Mouse (Mus musculus) stomach, postnatal 0 days (tissue): ENCODE measurements at regions not wholly inside any gene's neighbourhood (a gene's known extent, or its start where the extent isn't known, plus 50 kb on each side); places are given as distances from the start of the nearest gene placed in this dataset.
A peak's percentile ranks its signal among the peaks of the same experiment; 100 is the strongest.

Experiments
- ATAC-seq: fragments of 200-750 bp; cut with Nextera tagmentation; 2 replicates; pipeline ENCODE4 v1.8.0; 2017; ENCODE audit not compliant: low FRiP score, low TSS enrichment
- DNase-seq: peaks from one replicate; pipeline ENCODE4 v3.0.0-alpha.2; 2016; ENCODE audit warnings: low spot score
- H3K27ac ChIP-seq: fragments of 300-500 bp; sonication (generic); replicated peaks from 2 replicates; pipeline ENCODE4 v1.5.1; 2014; ENCODE audit warnings: mild to moderate bottlenecking, control low read depth
- H3K27me3 ChIP-seq: fragments of 300-500 bp; sonication (generic); 2 replicates; pipeline ENCODE4 v1.6.1; 2014; ENCODE audit warnings: low read length; ENCODE audit not compliant: control insufficient read depth, insufficient read depth
- H3K36me3 ChIP-seq: fragments of 300-500 bp; sonication (generic); 2 replicates; pipeline ENCODE4 v1.6.1; 2014; ENCODE audit warnings: low read length, mixed read lengths; ENCODE audit not compliant: control insufficient read depth, insufficient read depth
- H3K4me1 ChIP-seq: fragments of 300-500 bp; sonication (generic); replicated peaks from 2 replicates; pipeline ENCODE4 v1.6.1; 2014; ENCODE audit warnings: antibody characterized with exemption; ENCODE audit not compliant: control insufficient read depth, insufficient read depth
- H3K4me2 ChIP-seq: fragments of 300-500 bp; sonication (generic); replicated peaks from 2 replicates; pipeline ENCODE4 v1.6.1; 2014; ENCODE audit warnings: low read depth, mild to moderate bottlenecking, control low read depth, moderate library complexity
- H3K4me3 ChIP-seq: fragments of 300-500 bp; sonication (generic); 2 replicates; pipeline ENCODE4 v1.5.1; 2014; ENCODE audit warnings: low read depth, low read length, control low read depth
- H3K9ac ChIP-seq: fragments of 300-500 bp; sonication (generic); 2 replicates; pipeline ENCODE4 v1.6.1; 2014; ENCODE audit warnings: mild to moderate bottlenecking, low read length, control low read depth, mixed read lengths
- H3K9me3 ChIP-seq: fragments of 300-500 bp; sonication (generic); 2 replicates; pipeline ENCODE4 v1.6.1; 2016; ENCODE audit warnings: low read length; ENCODE audit not compliant: control insufficient read depth
- CTCF ChIP-seq: IDR thresholded peaks from 2 replicates; pipeline ENCODE4 v1.5.1; 2016; ENCODE audit warnings: antibody characterized with exemption, low read depth, mild to moderate bottlenecking, moderate library complexity
- EP300 ChIP-seq: optimal IDR thresholded peaks from 2 replicates; pipeline ENCODE3; 2016; ENCODE audit warnings: antibody characterized with exemption
- WGBS: fragments of 180-500 bp; shearing (Covaris S2); extraction: QIAGEN DNeasy Blood & Tissue Kit; methylation state at CpG from one replicate; pipeline ENCODE4 v1.1.7; 2014; 5-methylcytosine and 5-hydroxymethylcytosine counted together

GRCm38 (mm10) chr4:9780179-9780578, 1094.1 kb upstream of the 2610301B20Rik start:
- Histone ChIP-seq H3K4me2 (no peak overlapping the region), H3K27me3 (no peaks in the 10 kb centered on the region), H3K9ac (no peak overlapping the region), H3K27ac (no peak overlapping the region), H3K4me3 (no peak overlapping the region), H3K36me3 (no peaks in the 10 kb centered on the region), H3K4me1 (no peaks in the 10 kb centered on the region), H3K9me3 (no peaks in the 10 kb centered on the region)
- ATAC-seq (no peak), DNase-seq (peak; percentile 64)
- 37% methylated on average over 9 of the region's 9 CpGs for WGBS
- TF ChIP-seq EP300 (no peak), CTCF (peak; percentile 85)

GRCm38 (mm10) chr4:9781318-9781717, 1093.0 kb upstream of the 2610301B20Rik start:
- Histone ChIP-seq H3K36me3 (no peaks in the 10 kb centered on the region), H3K27ac (no peak overlapping the region), H3K9me3 (no peaks in the 10 kb centered on the region), H3K4me3 (no peak overlapping the region), H3K9ac (no peak overlapping the region), H3K4me2 (no peak overlapping the region), H3K27me3 (no peaks in the 10 kb centered on the region), H3K4me1 (no peaks in the 10 kb centered on the region)
- no peak for TF ChIP-seq EP300
- TF ChIP-seq CTCF: no peak
- ATAC-seq (no peak), DNase-seq (no peak)
- 39% methylated on average over 2 of the region's 2 CpGs for WGBS

- H3K27ac ChIP-seq: no peak overlapping the region
- WGBS: 38% methylated on average over 5 of the region's 5 CpGs
- no peak overlapping the region for H3K4me3 ChIP-seq
- no peak overlapping the region for H3K9ac ChIP-seq
- no peaks in the 10 kb centered on the region for H3K27me3 ChIP-seq
- no peak overlapping the region for H3K4me2 ChIP-seq
- DNase-seq: no peak
- ATAC-seq: no peak
- no peaks in the 10 kb centered on the region for H3K36me3 ChIP-seq
- no peaks in the 10 kb centered on the region for H3K9me3 ChIP-seq
- TF ChIP-seq CTCF (no peak), EP300 (no peak)
- no peaks in the 10 kb centered on the region for H3K4me1 ChIP-seq
Measured at GRCm38 (mm10) chr4:9787795-9788365, 1086.4 kb upstream of the 2610301B20Rik start.

- Histone ChIP-seq H3K27me3 (no peaks in the 10 kb centered on the region), H3K4me1 (no peaks in the 10 kb centered on the region), H3K36me3 (no peaks in the 10 kb centered on the region), H3K9me3 (no peaks in the 10 kb centered on the region), H3K4me2 (no peak overlapping the region), H3K27ac (no peak overlapping the region), H3K9ac (no peak overlapping the region), H3K4me3 (no peak overlapping the region)
- WGBS: 78% methylated on average over 8 of the region's 8 CpGs
- DNase-seq (no peak), ATAC-seq (no peak)
- TF ChIP-seq EP300 (no peak), CTCF (no peak)
Measured at GRCm38 (mm10) chr4:9790478-9790877, 1083.8 kb upstream of the 2610301B20Rik start.
